Mouse (Mus musculus): ENCODE measurements around the gene Trat1. TPM values are rescaled to one million over a fixed set of nuclear protein-coding genes. Genes with fewer than 3 reads are reported as not detected.

Trat1 gene
- polyA plus RNA-seq (2014; fragmentation: Nextera tagmentation; extraction: Ambion mirVana) = not detected in 2 replicates

DNA sequence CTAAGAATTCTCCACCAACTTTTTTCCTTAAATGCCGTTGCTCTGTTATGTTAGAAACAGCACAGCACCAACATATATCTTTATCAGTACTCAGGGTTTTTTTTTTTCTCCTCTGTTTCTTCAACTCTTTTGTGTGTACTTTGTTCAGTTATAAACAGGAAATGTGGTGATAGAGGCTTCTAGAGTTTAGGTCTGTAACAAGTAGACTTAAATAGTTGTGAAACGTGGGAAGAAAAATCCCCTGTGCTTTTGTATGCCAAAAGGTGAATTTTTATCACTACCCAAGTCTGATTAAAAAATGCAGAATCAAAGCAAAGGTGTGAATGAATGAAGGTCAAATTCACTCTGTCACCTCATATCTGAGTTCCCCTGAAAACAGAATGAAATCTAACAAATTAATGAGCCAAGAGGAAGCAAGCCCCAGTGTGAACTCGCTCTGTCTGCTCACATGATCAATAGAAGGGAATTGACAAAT is at the start of gene Trat1:
Trat1 (minus strand) TSS at position 51 of the 475 bp plus-strand sequence.
- H3K4me2 ChIP-seq (replicated peaks; ENCODE audit: low read depth, low read length) = no peak within 1 kb of the TSS
- H3K27me3 ChIP-seq (ENCODE audit: control insufficient read depth, insufficient read depth, low read length) = no peaks in the 10 kb centered on the region
- H3K4me1 ChIP-seq (ENCODE audit: control insufficient read depth, insufficient read depth, low read length) = no peaks in the 10 kb centered on the region
- 79% methylated on average over 3 of the region's 3 CpGs for WGBS
- H3K27ac ChIP-seq (ENCODE audit: low read depth, low read length) = no peak within 1 kb of the TSS
- H3K9me3 ChIP-seq (ENCODE audit: control insufficient read depth, low read length) = no peaks in the 10 kb centered on the region
- H3K9ac ChIP-seq (ENCODE audit: low read depth, low read length) = no peak within 1 kb of the TSS
- H3K36me3 ChIP-seq (ENCODE audit: control insufficient read depth, insufficient read depth, low read length) = no peaks in the 10 kb centered on the region
- no peak for ATAC-seq (ENCODE audit: low FRiP score, low TSS enrichment)
- no peak within 1 kb of the TSS for H3K4me3 ChIP-seq (ENCODE audit: low read length)

GRCm38 (mm10) chr16:48818524-48818923 is 46.7 kb upstream of the Trat1 start:
- no peaks in the 10 kb centered on the region for H3K36me3 ChIP-seq (ENCODE audit: control insufficient read depth, insufficient read depth, low read length)
- no peak overlapping the region for H3K9ac ChIP-seq (ENCODE audit: low read depth, low read length)
- H3K4me2 ChIP-seq (replicated peaks; ENCODE audit: low read depth, low read length) = no peak overlapping the region
- H3K27me3 ChIP-seq (ENCODE audit: control insufficient read depth, insufficient read depth, low read length) = no peaks in the 10 kb centered on the region
- no peaks in the 10 kb centered on the region for H3K4me1 ChIP-seq (ENCODE audit: control insufficient read depth, insufficient read depth, low read length)
- no peak overlapping the region for H3K27ac ChIP-seq (ENCODE audit: low read depth, low read length)
- 90% methylated on average over 6 of the region's 6 CpGs for WGBS
- ATAC-seq (ENCODE audit: low FRiP score, low TSS enrichment) = no peak
- no peaks in the 10 kb centered on the region for H3K9me3 ChIP-seq (ENCODE audit: control insufficient read depth, low read length)
- H3K4me3 ChIP-seq (ENCODE audit: low read length) = no peak overlapping the region

GRCm38 (mm10) chr16:48816695-48817094 is 44.9 kb upstream of the Trat1 start, which contains the start of gene Retnlb:
Gene Retnlb (plus strand): TSS chr16:48816856.
- Histone ChIP-seq H3K4me3 (ENCODE audit: low read length) (no peak within 1 kb of the TSS), H3K4me2 (replicated peaks; ENCODE audit: low read depth, low read length) (no peak within 1 kb of the TSS), H3K27ac (ENCODE audit: low read depth, low read length) (no peak within 1 kb of the TSS), H3K9me3 (ENCODE audit: control insufficient read depth, low read length) (no peaks in the 10 kb centered on the region), H3K36me3 (ENCODE audit: control insufficient read depth, insufficient read depth, low read length) (no peaks in the 10 kb centered on the region), H3K9ac (ENCODE audit: low read depth, low read length) (no peak within 1 kb of the TSS), H3K27me3 (ENCODE audit: control insufficient read depth, insufficient read depth, low read length) (no peaks in the 10 kb centered on the region), H3K4me1 (ENCODE audit: control insufficient read depth, insufficient read depth, low read length) (no peaks in the 10 kb centered on the region)
- no peak for ATAC-seq (ENCODE audit: low FRiP score, low TSS enrichment)
- 88% methylated on average over 2 of the region's 2 CpGs for WGBS

- WGBS = 73% methylated on average over 7 of the region's 7 CpGs
- no peak for ATAC-seq (ENCODE audit: low FRiP score, low TSS enrichment)
- Histone ChIP-seq H3K4me3 (ENCODE audit: low read length) (no peak overlapping the region), H3K27ac (ENCODE audit: low read depth, low read length) (no peak overlapping the region), H3K9me3 (ENCODE audit: control insufficient read depth, low read length) (no peaks in the 10 kb centered on the region), H3K9ac (ENCODE audit: low read depth, low read length) (no peak overlapping the region), H3K27me3 (ENCODE audit: control insufficient read depth, insufficient read depth, low read length) (no peaks in the 10 kb centered on the region), H3K4me2 (replicated peaks; ENCODE audit: low read depth, low read length) (no peak overlapping the region), H3K36me3 (ENCODE audit: control insufficient read depth, insufficient read depth, low read length) (no peaks in the 10 kb centered on the region), H3K4me1 (ENCODE audit: control insufficient read depth, insufficient read depth, low read length) (no peaks in the 10 kb centered on the region)
Measured at GRCm38 (mm10) chr16:48811881-48812436, 40.1 kb upstream of the Trat1 start.

DNA sequence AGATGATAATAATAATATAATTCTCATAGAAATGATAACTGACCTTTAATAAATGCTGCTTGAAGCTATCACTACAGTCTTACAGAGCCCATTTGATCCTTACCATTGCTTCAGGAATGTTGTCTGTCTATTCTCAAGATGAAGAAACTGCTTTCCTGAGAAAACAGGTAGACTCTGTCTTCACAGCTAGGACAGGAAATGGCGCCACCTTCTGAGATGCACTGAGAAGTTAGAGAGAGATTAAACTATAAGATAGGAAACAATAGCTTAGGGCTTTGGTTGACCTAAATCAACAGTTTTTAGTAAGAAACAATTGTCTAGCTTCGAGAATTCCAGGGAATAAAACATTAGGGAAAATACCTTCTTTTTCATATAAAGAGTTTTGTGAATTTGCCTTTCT is 37.6 kb upstream of the Trat1 start:
- no peak overlapping the region for H3K27ac ChIP-seq (ENCODE audit: low read depth, low read length)
- no peak for ATAC-seq (ENCODE audit: low FRiP score, low TSS enrichment)
- no peaks in the 10 kb centered on the region for H3K36me3 ChIP-seq (ENCODE audit: control insufficient read depth, insufficient read depth, low read length)
- H3K9ac ChIP-seq (ENCODE audit: low read depth, low read length) = no peak overlapping the region
- H3K9me3 ChIP-seq (ENCODE audit: control insufficient read depth, low read length) = no peaks in the 10 kb centered on the region
- H3K27me3 ChIP-seq (ENCODE audit: control insufficient read depth, insufficient read depth, low read length) = no peaks in the 10 kb centered on the region
- no peak overlapping the region for H3K4me2 ChIP-seq (replicated peaks; ENCODE audit: low read depth, low read length)
- no peaks in the 10 kb centered on the region for H3K4me1 ChIP-seq (ENCODE audit: control insufficient read depth, insufficient read depth, low read length)
- WGBS = 57% methylated on average over 2 of the region's 2 CpGs
- no peak overlapping the region for H3K4me3 ChIP-seq (ENCODE audit: low read length)

DNA sequence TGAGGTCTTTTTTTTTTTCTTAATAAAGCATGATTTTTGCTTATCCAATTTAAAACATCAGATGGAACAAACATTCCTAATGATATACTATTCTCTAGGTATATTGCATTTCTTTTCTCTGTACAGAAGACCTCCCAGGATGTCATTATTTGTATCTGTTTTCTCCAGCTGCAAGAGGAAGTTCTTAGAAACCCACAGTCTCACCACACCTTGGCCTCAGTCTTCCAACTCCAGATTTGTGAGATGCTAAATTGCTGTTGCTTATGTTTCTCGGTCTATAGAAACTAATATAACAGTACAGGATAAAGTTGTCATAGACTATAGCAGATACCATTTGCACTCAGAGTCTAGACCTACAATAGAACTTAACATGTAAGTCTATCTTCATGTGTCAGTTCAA is 34.7 kb upstream of the Trat1 start:
- Histone ChIP-seq H3K4me1 (ENCODE audit: control insufficient read depth, insufficient read depth, low read length) (no peaks in the 10 kb centered on the region), H3K36me3 (ENCODE audit: control insufficient read depth, insufficient read depth, low read length) (no peaks in the 10 kb centered on the region), H3K4me2 (replicated peaks; ENCODE audit: low read depth, low read length) (no peak overlapping the region), H3K27ac (ENCODE audit: low read depth, low read length) (no peak overlapping the region), H3K9me3 (ENCODE audit: control insufficient read depth, low read length) (no peaks in the 10 kb centered on the region), H3K4me3 (ENCODE audit: low read length) (no peak overlapping the region), H3K9ac (ENCODE audit: low read depth, low read length) (no peak overlapping the region), H3K27me3 (ENCODE audit: control insufficient read depth, insufficient read depth, low read length) (no peaks in the 10 kb centered on the region)
- 90% methylated on average over 1 of the region's 1 CpGs for WGBS
- ATAC-seq (ENCODE audit: low FRiP score, low TSS enrichment) = no peak

GRCm38 (mm10) chr16:48805412-48805811 is 33.6 kb upstream of the Trat1 start:
- Histone ChIP-seq H3K27ac (ENCODE audit: low read depth, low read length) (no peak overlapping the region), H3K4me3 (ENCODE audit: low read length) (no peak overlapping the region), H3K4me1 (ENCODE audit: control insufficient read depth, insufficient read depth, low read length) (no peaks in the 10 kb centered on the region), H3K9me3 (ENCODE audit: control insufficient read depth, low read length) (no peaks in the 10 kb centered on the region), H3K9ac (ENCODE audit: low read depth, low read length) (no peak overlapping the region), H3K36me3 (ENCODE audit: control insufficient read depth, insufficient read depth, low read length) (no peaks in the 10 kb centered on the region), H3K4me2 (replicated peaks; ENCODE audit: low read depth, low read length) (no peak overlapping the region), H3K27me3 (ENCODE audit: control insufficient read depth, insufficient read depth, low read length) (no peaks in the 10 kb centered on the region)
- 88% methylated on average over 1 of the region's 1 CpGs for WGBS
- ATAC-seq (ENCODE audit: low FRiP score, low TSS enrichment) = no peak

DNA sequence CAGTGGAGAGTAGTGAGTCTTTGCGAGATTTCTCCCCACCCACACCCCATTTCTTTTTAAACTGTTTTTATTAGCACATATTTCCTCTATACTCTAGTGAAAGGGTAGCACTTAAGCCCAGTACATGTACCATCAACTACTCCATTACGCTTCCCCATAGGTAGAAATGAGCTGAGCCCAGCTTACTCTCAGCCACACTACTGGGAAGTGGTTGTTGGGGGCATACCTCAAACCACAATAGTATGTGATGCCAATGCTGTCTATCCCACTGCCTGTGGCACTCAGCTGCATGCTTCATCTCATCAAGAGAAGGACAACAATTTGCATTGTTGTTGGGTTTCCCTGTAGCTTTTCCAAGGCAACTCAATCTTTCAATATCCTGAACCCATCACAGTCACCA is 29.1 kb upstream of the Trat1 start:
- no peak overlapping the region for H3K9ac ChIP-seq (ENCODE audit: low read depth, low read length)
- no peaks in the 10 kb centered on the region for H3K9me3 ChIP-seq (ENCODE audit: control insufficient read depth, low read length)
- no peak overlapping the region for H3K4me3 ChIP-seq (ENCODE audit: low read length)
- no peak for ATAC-seq (ENCODE audit: low FRiP score, low TSS enrichment)
- no peaks in the 10 kb centered on the region for H3K27me3 ChIP-seq (ENCODE audit: control insufficient read depth, insufficient read depth, low read length)
- no peaks in the 10 kb centered on the region for H3K4me1 ChIP-seq (ENCODE audit: control insufficient read depth, insufficient read depth, low read length)
- H3K4me2 ChIP-seq (replicated peaks; ENCODE audit: low read depth, low read length) = no peak overlapping the region
- 89% methylated on average over 2 of the region's 2 CpGs for WGBS
- no peak overlapping the region for H3K27ac ChIP-seq (ENCODE audit: low read depth, low read length)
- H3K36me3 ChIP-seq (ENCODE audit: control insufficient read depth, insufficient read depth, low read length) = no peaks in the 10 kb centered on the region

- Histone ChIP-seq H3K9me3 (ENCODE audit: control insufficient read depth, low read length) (no peaks in the 10 kb centered on the region), H3K27ac (ENCODE audit: low read depth, low read length) (no peak overlapping the region), H3K27me3 (ENCODE audit: control insufficient read depth, insufficient read depth, low read length) (no peaks in the 10 kb centered on the region), H3K4me1 (ENCODE audit: control insufficient read depth, insufficient read depth, low read length) (no peaks in the 10 kb centered on the region), H3K9ac (ENCODE audit: low read depth, low read length) (no peak overlapping the region), H3K36me3 (ENCODE audit: control insufficient read depth, insufficient read depth, low read length) (no peaks in the 10 kb centered on the region), H3K4me3 (ENCODE audit: low read length) (no peak overlapping the region), H3K4me2 (replicated peaks; ENCODE audit: low read depth, low read length) (no peak overlapping the region)
- no peak for ATAC-seq (ENCODE audit: low FRiP score, low TSS enrichment)
- 84% methylated on average over 3 of the region's 3 CpGs for WGBS
Measured at GRCm38 (mm10) chr16:48799470-48799869, 27.6 kb upstream of the Trat1 start.
